Mouse (Mus musculus) CH12.LX (cell line): ENCODE measurements around the gene 1700020L24Rik.

Experiments used
- CHD2 ChIP-seq: IDR thresholded peaks from 2 replicates; pipeline ENCODE4 v1.6.1; 2011; ENCODE audit warnings: low read length, improper control_type of control experiment
- CTCF ChIP-seq, 2 experiments: IDR thresholded peaks in 1 of 2; conservative IDR thresholded peaks in 1 of 2; 2 replicates each; pipeline ENCODE4 v1.5.1; 2011 to 2012; ENCODE audit warnings: low read depth in 2 of 2, low read length in 2 of 2, improper control_type of control experiment in 1 of 2, inconsistent platforms in 1 of 2, mild to moderate bottlenecking in 1 of 2, moderate library complexity in 1 of 2
- EP300 ChIP-seq: IDR thresholded peaks from 2 replicates; pipeline ENCODE4 v1.6.1; 2011; ENCODE audit warnings: low read length, improper control_type of control experiment
- JUND ChIP-seq: conservative IDR thresholded peaks from 2 replicates; pipeline ENCODE4 v1.6.1; 2011; ENCODE audit warnings: low read depth, low read length, improper control_type of control experiment
- MAX ChIP-seq: IDR thresholded peaks from 2 replicates; pipeline ENCODE4 v1.6.1; 2011; ENCODE audit warnings: low read length, improper control_type of control experiment
- MEF2A ChIP-seq: IDR thresholded peaks from 2 replicates; pipeline ENCODE4 v1.6.1; 2014; ENCODE audit warnings: low read depth, mild to moderate bottlenecking, inconsistent platforms, low read length, improper control_type of control experiment, borderline replicate concordance
- MXI1 ChIP-seq: IDR thresholded peaks from 2 replicates; pipeline ENCODE4 v1.6.1; 2011; ENCODE audit warnings: mild to moderate bottlenecking, low read depth, low read length, improper control_type of control experiment
- MYC ChIP-seq: IDR thresholded peaks from 2 replicates; pipeline ENCODE4 v1.6.1; 2011; ENCODE audit warnings: low read depth, mild to moderate bottlenecking, improper control_type of control experiment, low read length
- POLR2A ChIP-seq: IDR thresholded peaks from 2 replicates; pipeline ENCODE4 v1.6.1; 2011; ENCODE audit warnings: low read depth, mild to moderate bottlenecking, improper control_type of control experiment, low read length
- POLR2AphosphoS2 ChIP-seq: IDR thresholded peaks from 2 replicates; pipeline ENCODE4 v1.6.1; 2011; ENCODE audit warnings: low read depth, low read length, improper control_type of control experiment
- SMC3 ChIP-seq: IDR thresholded peaks from 2 replicates; pipeline ENCODE4 v1.6.1; 2011; ENCODE audit warnings: low read depth, low read length, improper control_type of control experiment
- TCF12 ChIP-seq: IDR thresholded peaks from 2 replicates; pipeline ENCODE4 v1.6.1; 2014; ENCODE audit warnings: low read depth, mild to moderate bottlenecking, inconsistent platforms, low read length, improper control_type of control experiment
- ZKSCAN1 ChIP-seq: IDR thresholded peaks from 2 replicates; pipeline ENCODE4 v1.6.1; 2012; ENCODE audit warnings: low read depth, inconsistent platforms, low read length, improper control_type of control experiment, borderline replicate concordance

DNA sequence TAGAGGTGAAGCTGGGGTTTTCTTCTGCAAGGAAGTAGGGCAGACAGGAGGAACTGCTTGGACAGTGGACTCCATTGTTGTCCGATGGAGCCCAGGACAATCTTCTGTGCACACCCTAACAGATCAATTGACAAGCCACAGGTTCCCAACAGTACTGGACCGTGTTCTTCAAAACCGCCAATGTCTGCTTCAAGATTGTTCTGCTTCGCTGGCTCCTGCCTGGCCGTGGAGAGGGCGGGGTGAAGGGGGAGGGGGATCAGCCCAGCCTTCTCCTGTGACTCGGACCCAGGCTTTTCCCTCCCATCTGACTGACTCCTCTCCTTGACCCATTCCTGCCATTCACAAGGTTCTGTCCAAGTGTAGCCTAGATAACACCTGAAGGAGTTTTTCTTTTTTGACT is 19.8 kb downstream of the 1700020L24Rik start:
- TF ChIP-seq CTCF (conservative IDR thresholded peaks at IDR 0.05 in 1 of 2, IDR thresholded peaks at IDR 0.05 in 1 of 2; ENCODE audit: low read depth in 2 of 2, low read length in 2 of 2) (no peak), EP300 (no peak), MAX (no peak), POLR2A (no peak), MEF2A (no peak), SMC3 (no peak), POLR2AphosphoS2 (no peak), MXI1 (no peak), ZKSCAN1 (no peak), JUND (no peak), TCF12 (no peak), CHD2 (no peak), MYC (no peak)
